Mouse (Mus musculus): ENCODE measurements around the gene Prkca. TPM values are rescaled to one million over a fixed set of nuclear protein-coding genes. Genes with fewer than 3 reads are reported as not detected.

Prkca gene
- polyA plus RNA-seq, 1 experiment from 2014 or later, result 5.3 TPM

DNA sequence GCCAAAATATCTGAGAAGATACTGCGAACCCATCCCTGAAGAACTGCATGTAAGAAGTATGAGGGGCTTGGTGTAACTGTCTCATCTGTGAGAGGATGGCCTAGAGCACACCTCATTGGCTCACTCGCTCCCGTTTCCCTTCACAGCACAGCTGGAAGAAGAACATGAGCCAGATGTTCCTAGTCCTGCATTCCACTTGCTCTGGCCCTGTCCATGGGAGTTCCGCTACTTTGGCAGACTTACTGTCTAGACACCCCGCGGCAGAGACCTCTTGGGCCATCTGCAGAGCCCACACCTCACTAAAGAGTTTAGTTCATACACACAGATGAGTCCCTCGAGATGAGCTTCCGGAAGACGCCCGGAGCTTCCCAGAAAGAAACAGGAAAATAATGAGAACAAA, 43.8 kb downstream of the Prkca start:
- Histone ChIP-seq H3K27me3 (replicated peaks; ENCODE audit: control insufficient read depth, insufficient read depth, low read length) (no peaks in the 10 kb centered on the region), H3K4me2 (ENCODE audit: low read length) (no peak overlapping the region), H3K4me3 (ENCODE audit: low read depth, low read length) (no peak overlapping the region), H3K27ac (ENCODE audit: low read depth, low read length) (no peak overlapping the region), H3K4me1 (ENCODE audit: control insufficient read depth, insufficient read depth, low read length) (peaks cover 2% of the 10 kb centered on the region; the same call in 1 of the 2 replicates), H3K36me3 (ENCODE audit: control insufficient read depth, insufficient read depth, low read length) (no peaks in the 10 kb centered on the region), H3K9ac (ENCODE audit: low read length) (no peak overlapping the region), H3K9me3 (replicated peaks; ENCODE audit: control insufficient read depth, low read length) (no peaks in the 10 kb centered on the region)
- 91% methylated on average over 10 of the region's 10 CpGs for WGBS
- no peak for ATAC-seq
- DNase-seq (ENCODE audit: low spot score), result no peak

DNA sequence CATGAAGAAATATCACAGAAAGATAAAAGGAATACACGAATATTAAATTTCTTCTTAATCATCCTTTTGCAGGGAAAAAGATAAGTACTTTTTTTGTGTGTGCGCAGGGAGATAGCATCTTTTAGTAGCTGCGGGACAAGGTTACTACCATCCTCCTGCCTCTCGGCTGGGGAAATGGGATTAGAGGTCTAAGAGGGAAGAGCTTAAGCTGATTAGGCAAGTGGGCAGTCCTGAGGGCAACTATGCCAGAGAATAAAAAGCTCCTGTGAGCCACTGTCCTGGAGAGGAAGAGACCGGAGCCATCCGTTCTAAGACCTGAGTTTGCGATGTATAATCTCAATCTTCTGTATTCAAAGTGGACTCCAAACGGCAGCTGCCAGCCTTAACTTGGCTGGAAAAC, 45.8 kb downstream of the Prkca start:
- H3K9me3 ChIP-seq (replicated peaks; ENCODE audit: control insufficient read depth, low read length), result no peaks in the 10 kb centered on the region
- no peaks in the 10 kb centered on the region for H3K27me3 ChIP-seq (replicated peaks; ENCODE audit: control insufficient read depth, insufficient read depth, low read length)
- peaks cover 2% of the 10 kb centered on the region; the same call in 1 of the 2 replicates for H3K4me1 ChIP-seq (ENCODE audit: control insufficient read depth, insufficient read depth, low read length)
- 37% methylated on average over 8 of the region's 8 CpGs for whole genome bisulfite sequencing
- DNase-seq (ENCODE audit: low spot score) (no peak), ATAC-seq (no peak)
- no peak overlapping the region for H3K4me3 ChIP-seq (ENCODE audit: low read depth, low read length)
- no peak overlapping the region for H3K27ac ChIP-seq (ENCODE audit: low read depth, low read length)
- H3K36me3 ChIP-seq (ENCODE audit: control insufficient read depth, insufficient read depth, low read length), result no peaks in the 10 kb centered on the region
- H3K4me2 ChIP-seq (ENCODE audit: low read length), result no peak overlapping the region
- no peak overlapping the region for H3K9ac ChIP-seq (ENCODE audit: low read length)

DNA sequence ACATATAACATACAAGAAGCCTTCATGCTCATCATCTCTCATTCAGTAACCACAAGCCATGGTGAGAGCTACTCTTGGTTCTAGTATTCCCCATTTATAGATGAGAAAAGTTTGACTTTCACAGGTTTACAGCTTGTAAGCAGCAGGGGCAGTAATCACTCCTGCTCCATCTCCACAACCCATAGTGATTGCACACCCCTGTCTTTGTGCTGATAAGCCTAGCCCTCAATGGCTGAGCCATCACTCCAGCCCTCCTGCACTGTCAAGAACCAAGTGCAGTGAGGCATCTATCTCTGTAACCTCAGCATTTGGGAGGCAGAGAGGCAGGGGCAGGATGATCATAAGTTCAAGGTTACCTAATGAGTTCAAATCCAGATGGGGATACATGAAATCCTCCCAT, 48.4 kb downstream of the Prkca start:
- no peaks in the 10 kb centered on the region for H3K36me3 ChIP-seq (ENCODE audit: control insufficient read depth, insufficient read depth, low read length)
- no peak overlapping the region for H3K4me2 ChIP-seq (ENCODE audit: low read length)
- no peak overlapping the region for H3K9ac ChIP-seq (ENCODE audit: low read length)
- no peaks in the 10 kb centered on the region for H3K27me3 ChIP-seq (replicated peaks; ENCODE audit: control insufficient read depth, insufficient read depth, low read length)
- no peak overlapping the region for H3K27ac ChIP-seq (ENCODE audit: low read depth, low read length)
- H3K9me3 ChIP-seq (replicated peaks; ENCODE audit: control insufficient read depth, low read length), result no peaks in the 10 kb centered on the region
- DNase-seq (ENCODE audit: low spot score) (no peak), ATAC-seq (no peak)
- no peaks in the 10 kb centered on the region for H3K4me1 ChIP-seq (ENCODE audit: control insufficient read depth, insufficient read depth, low read length)
- H3K4me3 ChIP-seq (ENCODE audit: low read depth, low read length), result no peak overlapping the region

DNA sequence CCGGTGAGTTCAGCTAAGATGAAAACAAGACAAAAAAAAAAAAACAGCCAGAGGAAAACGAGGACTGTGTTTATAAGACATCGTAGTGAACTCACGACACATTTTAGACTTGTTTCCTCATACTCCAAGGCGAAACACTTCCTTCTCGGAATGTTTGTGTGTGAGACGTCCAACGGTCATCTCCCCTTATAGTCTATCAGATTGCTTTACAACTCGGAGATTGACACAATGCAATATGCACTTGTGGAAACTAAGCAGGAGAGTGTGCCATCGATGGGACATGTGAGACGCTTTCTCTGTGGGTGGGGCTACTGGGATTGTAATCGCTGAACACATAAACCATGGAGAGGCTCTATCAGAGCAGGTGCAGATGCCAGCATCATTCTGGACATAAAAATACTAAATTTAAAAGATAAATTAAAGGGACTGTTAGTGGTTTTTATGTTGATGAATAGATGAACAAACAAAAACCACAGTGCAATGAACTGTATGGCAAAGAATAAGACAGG, 49.4 kb downstream of the Prkca start:
- no peak overlapping the region for H3K9ac ChIP-seq (ENCODE audit: low read length)
- H3K27me3 ChIP-seq (replicated peaks; ENCODE audit: control insufficient read depth, insufficient read depth, low read length), result no peaks in the 10 kb centered on the region
- H3K4me3 ChIP-seq (ENCODE audit: low read depth, low read length), result no peak overlapping the region
- no peak overlapping the region for H3K4me2 ChIP-seq (ENCODE audit: low read length)
- no peaks in the 10 kb centered on the region for H3K36me3 ChIP-seq (ENCODE audit: control insufficient read depth, insufficient read depth, low read length)
- H3K27ac ChIP-seq (ENCODE audit: low read depth, low read length), result no peak overlapping the region
- no peak for DNase-seq (ENCODE audit: low spot score)
- ATAC-seq, result no peak
- WGBS, result 92% methylated on average over 12 of the region's 12 CpGs
- H3K4me1 ChIP-seq (ENCODE audit: control insufficient read depth, insufficient read depth, low read length), result no peaks in the 10 kb centered on the region
- H3K9me3 ChIP-seq (replicated peaks; ENCODE audit: control insufficient read depth, low read length), result no peaks in the 10 kb centered on the region

DNA sequence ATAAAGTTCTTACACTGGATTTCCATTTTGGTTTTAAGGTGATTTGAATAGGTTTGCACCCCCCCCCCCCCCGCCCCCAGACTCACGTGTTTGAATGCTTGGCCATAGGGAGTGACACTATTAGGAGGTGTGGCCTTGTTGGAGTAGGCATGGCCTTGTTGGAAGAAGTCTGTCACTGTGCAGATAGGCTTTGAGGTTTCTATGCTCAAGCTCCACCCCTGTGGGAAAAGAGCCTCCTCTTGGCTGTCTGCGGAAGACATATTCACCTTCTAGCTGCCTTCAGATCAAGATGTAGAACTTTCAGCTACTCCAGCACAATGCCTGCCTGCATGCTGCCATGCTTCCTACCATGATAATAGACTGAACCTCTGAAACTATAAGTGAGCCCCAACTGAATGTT, 49.9 kb downstream of the Prkca start:
- Histone ChIP-seq H3K9me3 (replicated peaks; ENCODE audit: control insufficient read depth, low read length) (no peaks in the 10 kb centered on the region), H3K4me2 (ENCODE audit: low read length) (no peak overlapping the region), H3K27ac (ENCODE audit: low read depth, low read length) (no peak overlapping the region), H3K36me3 (ENCODE audit: control insufficient read depth, insufficient read depth, low read length) (no peaks in the 10 kb centered on the region), H3K9ac (ENCODE audit: low read length) (no peak overlapping the region), H3K4me1 (ENCODE audit: control insufficient read depth, insufficient read depth, low read length) (no peaks in the 10 kb centered on the region), H3K27me3 (replicated peaks; ENCODE audit: control insufficient read depth, insufficient read depth, low read length) (no peaks in the 10 kb centered on the region), H3K4me3 (ENCODE audit: low read depth, low read length) (no peak overlapping the region)
- 70% methylated on average over 3 of the region's 3 CpGs for WGBS
- DNase-seq (ENCODE audit: low spot score) (no peak), ATAC-seq (no peak)

DNA sequence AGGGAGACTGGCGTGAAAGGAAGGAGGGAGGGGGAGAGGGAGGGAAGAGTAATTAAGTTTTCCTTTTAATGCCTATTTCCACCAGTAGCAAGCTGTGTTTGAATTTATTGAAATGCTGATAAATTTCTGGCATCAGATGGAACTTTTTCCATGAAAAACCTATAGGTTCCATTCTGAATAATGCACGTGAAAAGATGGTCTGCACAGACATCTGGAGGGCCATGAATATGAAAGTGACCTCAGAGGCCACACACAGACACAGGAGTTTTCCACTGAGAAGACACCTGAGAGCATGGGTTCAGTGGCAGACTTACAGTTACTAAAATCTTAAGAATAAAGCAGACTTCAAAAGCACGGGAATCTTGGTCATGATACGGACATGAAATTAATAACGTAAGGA, 54.5 kb downstream of the Prkca start:
- Histone ChIP-seq H3K27ac (ENCODE audit: low read depth, low read length) (no peak overlapping the region), H3K9me3 (replicated peaks; ENCODE audit: control insufficient read depth, low read length) (no peaks in the 10 kb centered on the region), H3K4me1 (ENCODE audit: control insufficient read depth, insufficient read depth, low read length) (peaks cover 5% of the 10 kb centered on the region), H3K4me3 (ENCODE audit: low read depth, low read length) (no peak overlapping the region), H3K4me2 (ENCODE audit: low read length) (no peak overlapping the region), H3K27me3 (replicated peaks; ENCODE audit: control insufficient read depth, insufficient read depth, low read length) (no peaks in the 10 kb centered on the region), H3K36me3 (ENCODE audit: control insufficient read depth, insufficient read depth, low read length) (no peaks in the 10 kb centered on the region), H3K9ac (ENCODE audit: low read length) (no peak overlapping the region)
- ATAC-seq, result no peak
- no peak for DNase-seq (ENCODE audit: low spot score)
- 81% methylated on average over 5 of the region's 5 CpGs for WGBS

DNA sequence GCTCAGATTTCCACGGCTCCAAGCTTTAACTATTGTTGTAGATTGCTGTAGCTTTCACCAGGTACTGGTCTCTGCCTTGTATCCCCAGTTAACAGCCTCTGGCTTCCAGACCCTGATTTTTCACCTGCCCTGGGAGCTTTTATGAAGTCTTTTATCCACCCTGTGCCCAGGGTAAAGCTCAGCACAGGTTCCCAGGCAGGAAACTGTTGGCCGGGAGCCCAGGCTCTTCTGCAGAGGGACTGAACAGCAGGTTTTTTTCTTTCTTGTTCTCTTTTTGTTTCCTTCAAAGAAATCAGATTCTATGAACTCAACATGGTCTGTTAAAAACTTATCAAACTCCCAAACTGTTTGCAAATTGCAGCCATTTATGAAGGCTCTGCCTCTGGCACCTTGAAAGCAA, 56.4 kb downstream of the Prkca start:
- ATAC-seq (no peak), DNase-seq (ENCODE audit: low spot score) (peak; percentile 53)
- H3K4me1 ChIP-seq (ENCODE audit: control insufficient read depth, insufficient read depth, low read length), result peaks cover 5% of the 10 kb centered on the region
- H3K9ac ChIP-seq (ENCODE audit: low read length), result no peak overlapping the region
- no peak overlapping the region for H3K27ac ChIP-seq (ENCODE audit: low read depth, low read length)
- H3K4me3 ChIP-seq (ENCODE audit: low read depth, low read length), result no peak overlapping the region
- H3K27me3 ChIP-seq (replicated peaks; ENCODE audit: control insufficient read depth, insufficient read depth, low read length), result no peaks in the 10 kb centered on the region
- H3K9me3 ChIP-seq (replicated peaks; ENCODE audit: control insufficient read depth, low read length), result no peaks in the 10 kb centered on the region
- no peaks in the 10 kb centered on the region for H3K36me3 ChIP-seq (ENCODE audit: control insufficient read depth, insufficient read depth, low read length)
- WGBS, result 45% methylated on average over 2 of the region's 2 CpGs
- H3K4me2 ChIP-seq (ENCODE audit: low read length), result no peak overlapping the region

DNA sequence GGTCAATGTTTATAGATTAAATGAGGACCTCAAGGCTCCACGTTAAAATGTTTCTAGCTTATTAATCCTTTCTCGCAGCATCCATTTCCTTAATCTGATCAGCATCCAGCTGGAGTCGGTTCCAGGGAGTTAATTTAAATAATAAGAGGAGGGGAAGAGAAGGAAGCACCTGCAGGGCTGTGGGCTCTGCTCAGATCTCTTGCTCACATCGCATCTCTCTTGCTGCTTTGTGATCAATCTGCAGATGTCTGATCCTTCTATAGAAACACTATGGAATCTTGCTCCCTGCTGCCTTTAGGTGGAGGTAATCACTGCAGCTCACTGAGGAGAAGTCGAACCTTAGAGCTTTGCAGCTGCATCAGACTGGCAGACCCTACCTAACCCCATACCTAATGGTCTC, 58.7 kb downstream of the Prkca start:
- peak; percentile 52; the same call in 1 of the 2 replicates for ATAC-seq
- 15% methylated on average over 5 of the region's 5 CpGs for WGBS
- no peak overlapping the region for H3K9ac ChIP-seq (ENCODE audit: low read length)
- DNase-seq (ENCODE audit: low spot score), result no peak
- no peaks in the 10 kb centered on the region for H3K27me3 ChIP-seq (replicated peaks; ENCODE audit: control insufficient read depth, insufficient read depth, low read length)
- H3K9me3 ChIP-seq (replicated peaks; ENCODE audit: control insufficient read depth, low read length), result no peaks in the 10 kb centered on the region
- peaks cover 8% of the 10 kb centered on the region for H3K4me1 ChIP-seq (ENCODE audit: control insufficient read depth, insufficient read depth, low read length)
- no peak overlapping the region for H3K4me2 ChIP-seq (ENCODE audit: low read length)
- H3K27ac ChIP-seq (ENCODE audit: low read depth, low read length), result no peak overlapping the region
- no peaks in the 10 kb centered on the region for H3K36me3 ChIP-seq (ENCODE audit: control insufficient read depth, insufficient read depth, low read length)
- no peak overlapping the region for H3K4me3 ChIP-seq (ENCODE audit: low read depth, low read length)

DNA sequence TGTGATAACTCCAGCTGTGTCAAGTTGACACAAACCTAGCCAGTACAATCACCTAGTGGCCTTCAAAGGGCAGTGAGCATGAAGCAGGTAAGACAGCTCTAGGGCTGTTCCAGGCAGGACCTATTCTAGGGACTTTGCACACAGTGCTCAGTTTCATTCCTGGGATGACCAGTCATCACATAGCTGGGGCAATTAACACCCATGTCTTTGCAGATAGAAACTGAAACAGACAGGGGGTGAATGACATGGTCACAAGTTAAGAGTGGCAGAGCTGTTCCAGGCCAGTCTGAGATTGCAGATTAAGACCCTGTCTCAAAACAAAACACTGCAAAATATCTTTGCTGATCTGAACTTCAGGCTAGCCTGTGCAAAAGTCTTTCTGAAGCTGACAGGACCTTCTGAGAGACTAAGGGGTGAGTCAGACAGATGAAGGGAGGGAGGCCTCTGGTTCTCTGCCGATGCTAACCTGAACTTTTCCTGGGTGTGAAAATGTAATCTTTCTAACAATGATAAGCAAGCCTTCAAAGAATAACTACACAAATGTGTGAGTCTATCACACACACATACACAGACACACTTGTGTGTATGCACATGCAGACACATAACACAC, 60.8 kb downstream of the Prkca start:
- ATAC-seq, result no peak
- no peaks in the 10 kb centered on the region for H3K9me3 ChIP-seq (replicated peaks; ENCODE audit: control insufficient read depth, low read length)
- H3K4me2 ChIP-seq (ENCODE audit: low read length), result no peak overlapping the region
- H3K36me3 ChIP-seq (ENCODE audit: control insufficient read depth, insufficient read depth, low read length), result no peaks in the 10 kb centered on the region
- no peak overlapping the region for H3K27ac ChIP-seq (ENCODE audit: low read depth, low read length)
- no peak overlapping the region for H3K4me3 ChIP-seq (ENCODE audit: low read depth, low read length)
- 63% methylated on average over 1 of the region's 1 CpGs for WGBS
- H3K9ac ChIP-seq (ENCODE audit: low read length), result no peak overlapping the region
- no peak for DNase-seq (ENCODE audit: low spot score)
- H3K4me1 ChIP-seq (ENCODE audit: control insufficient read depth, insufficient read depth, low read length), result peaks cover 11% of the 10 kb centered on the region
- H3K27me3 ChIP-seq (replicated peaks; ENCODE audit: control insufficient read depth, insufficient read depth, low read length), result no peaks in the 10 kb centered on the region
